Mouse (Mus musculus): Measurements from ENCODE around the gene Apod.

- TF ChIP-seq CTCF (IDR thresholded peaks at IDR 0.05; ENCODE audit: low read depth, low read length) = no peak
- TF ChIP-seq POLR2A (IDR thresholded peaks at IDR 0.05; ENCODE audit: extremely low read depth, insufficient read depth, low read length) = no peak
Measured at GRCm38 (mm10) chr16:31358991-31359390, 44.4 kb upstream of the Apod start.
